Mouse (Mus musculus) heart, embryonic 12.5 days (tissue): ENCODE results near the gene Fam3c. TPM values are rescaled to one million over a fixed set of nuclear protein-coding genes. Genes with fewer than 3 reads are reported as not detected.

Source experiments
- ATAC-seq: fragments of 200-750 bp; cut with Nextera tagmentation; 2 replicates; pipeline ENCODE4 v1.8.0; 2017; ENCODE audit warnings: moderate TSS enrichment, moderate library complexity; ENCODE audit not compliant: insufficient number of reproducible peaks, low FRiP score
- H3K27ac ChIP-seq: fragments of 300-500 bp; sonication (generic); 2 replicates; pipeline ENCODE4 v1.5.1; 2016; ENCODE audit warnings: mild to moderate bottlenecking, moderate library complexity; ENCODE audit not compliant: poor library complexity, severe bottlenecking
- H3K27me3 ChIP-seq: fragments of 300-500 bp; sonication (generic); replicated peaks from 2 replicates; pipeline ENCODE4 v1.6.1; 2016; ENCODE audit warnings: mild to moderate bottlenecking, moderate library complexity
- H3K36me3 ChIP-seq: fragments of 300-500 bp; sonication (generic); 2 replicates; pipeline ENCODE4 v1.6.1; 2016; ENCODE audit warnings: mild to moderate bottlenecking, moderate library complexity
- H3K4me1 ChIP-seq: fragments of 300-500 bp; sonication (generic); replicated peaks from 2 replicates; pipeline ENCODE4 v1.6.1; 2016; ENCODE audit warnings: mild to moderate bottlenecking
- H3K4me2 ChIP-seq: fragments of 300-500 bp; sonication (generic); 2 replicates; pipeline ENCODE4 v1.6.1; 2016; ENCODE audit warnings: mild to moderate bottlenecking, moderate library complexity
- H3K4me3 ChIP-seq: fragments of 300-500 bp; sonication (generic); 2 replicates; pipeline ENCODE4 v1.5.1; 2016; ENCODE audit warnings: mild to moderate bottlenecking
- H3K9ac ChIP-seq: fragments of 300-500 bp; sonication (generic); 2 replicates; pipeline ENCODE4 v1.6.1; 2016; ENCODE audit warnings: mild to moderate bottlenecking, moderate library complexity
- H3K9me3 ChIP-seq: fragments of 300-500 bp; sonication (generic); replicated peaks from 2 replicates; pipeline ENCODE4 v1.6.1; 2016; ENCODE audit warnings: mild to moderate bottlenecking, moderate library complexity
- WGBS: fragments of 180-500 bp; shearing (Covaris S2); methylation state at CpG from one replicate; pipeline ENCODE4 v1.1.7; 2016; 5-methylcytosine and 5-hydroxymethylcytosine counted together
- polyA plus RNA-seq: library from polyadenylated mRNA; unstranded; fragments of >200 nt; fragmentation: Nextera tagmentation; extraction: Ambion mirVana; gene quantifications from 2 replicates; pipeline ENCODE4 v1.2.1, GENCODE M21; 2016

Fam3c gene
- polyA plus RNA-seq, 1 experiment from 2014 or later: 56.2 TPM

DNA sequence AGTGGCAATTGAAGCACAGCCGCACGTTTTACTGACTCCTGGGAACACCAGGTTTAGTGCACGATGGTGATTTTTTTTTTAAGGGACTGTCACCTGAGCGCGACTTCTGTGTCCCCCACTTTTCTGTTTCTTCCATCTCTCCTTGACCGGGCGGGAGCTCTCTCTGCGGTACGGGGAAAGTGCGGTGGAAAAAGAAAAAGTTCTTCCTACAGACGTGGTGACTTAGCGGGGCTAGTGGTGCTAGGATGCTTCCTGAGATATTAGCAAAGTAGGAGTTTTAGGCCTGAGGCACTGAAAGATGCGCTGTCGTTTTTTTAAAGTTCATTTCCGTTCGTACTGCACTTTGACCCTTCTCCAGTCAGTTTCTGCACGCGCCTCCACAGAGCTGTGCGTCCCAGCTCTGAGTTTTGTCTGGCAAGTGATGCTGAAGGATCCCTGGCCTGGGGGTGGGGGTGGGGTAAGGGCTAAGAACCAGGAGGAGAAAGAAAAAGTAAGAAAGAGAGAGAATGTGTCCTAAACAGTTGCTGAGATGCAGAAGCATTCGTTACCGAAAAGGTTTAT is 66.5 kb downstream of the Fam3c start:
- Histone ChIP-seq H3K9ac (peak overlapping the region; percentile 61; the same call in 1 of the 2 replicates), H3K4me1 (peaks cover 21% of the 10 kb centered on the region), H3K4me3 (peak overlapping the region; percentile 56), H3K36me3 (no peaks in the 10 kb centered on the region), H3K27ac (no peak overlapping the region), H3K4me2 (peak overlapping the region; percentile 97), H3K27me3 (peaks cover 40% of the 10 kb centered on the region), H3K9me3 (no peaks in the 10 kb centered on the region)
- 4% methylated on average over 21 of the region's 21 CpGs for WGBS
- ATAC-seq: no peak

DNA sequence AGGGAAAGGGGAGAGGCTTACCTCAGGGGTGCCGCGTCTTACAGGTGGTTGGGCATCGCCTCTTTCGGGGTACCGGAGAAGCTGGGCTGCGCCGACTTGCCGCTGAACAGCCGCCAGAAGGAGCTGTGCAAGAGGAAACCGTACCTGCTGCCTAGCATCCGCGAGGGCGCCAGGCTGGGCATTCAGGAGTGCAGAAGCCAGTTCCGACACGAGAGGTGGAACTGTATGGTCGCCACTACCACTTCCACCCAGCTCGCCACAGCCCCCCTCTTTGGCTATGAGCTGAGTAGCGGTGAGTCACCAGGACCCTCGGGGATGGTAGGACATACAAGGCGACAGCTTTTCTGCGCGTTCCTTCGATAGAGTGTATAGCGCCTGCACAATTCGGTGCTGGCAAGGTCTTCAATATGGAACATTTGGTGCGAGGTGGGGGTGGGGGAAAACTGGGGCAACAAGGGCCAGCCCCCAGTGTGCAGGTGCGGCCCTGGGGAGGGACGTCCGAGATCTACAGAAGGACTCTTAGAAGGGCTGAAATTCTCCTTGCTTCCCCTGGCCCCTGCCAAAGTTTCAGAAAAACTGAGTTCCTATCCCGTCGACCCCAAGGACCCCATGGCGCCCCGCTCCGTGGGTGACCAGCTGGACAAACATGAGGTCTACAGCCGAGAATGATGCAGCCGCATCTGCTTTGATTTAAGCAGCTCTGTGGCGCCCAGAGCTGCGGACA is 67.1 kb downstream of the Fam3c start:
- H3K27me3 ChIP-seq: peaks cover 40% of the 10 kb centered on the region
- H3K4me2 ChIP-seq: peak overlapping the region; percentile 97
- H3K27ac ChIP-seq: no peak overlapping the region
- no peaks in the 10 kb centered on the region for H3K36me3 ChIP-seq
- 0 out of 2 replicates have a peak, but pooled peaks have one; percentile 22 for ATAC-seq
- 1% methylated on average over 38 of the region's 38 CpGs for WGBS
- peaks cover 21% of the 10 kb centered on the region for H3K4me1 ChIP-seq
- peak overlapping the region; percentile 61 for H3K9ac ChIP-seq
- peak overlapping the region; percentile 56 for H3K4me3 ChIP-seq
- H3K9me3 ChIP-seq: no peaks in the 10 kb centered on the region

DNA sequence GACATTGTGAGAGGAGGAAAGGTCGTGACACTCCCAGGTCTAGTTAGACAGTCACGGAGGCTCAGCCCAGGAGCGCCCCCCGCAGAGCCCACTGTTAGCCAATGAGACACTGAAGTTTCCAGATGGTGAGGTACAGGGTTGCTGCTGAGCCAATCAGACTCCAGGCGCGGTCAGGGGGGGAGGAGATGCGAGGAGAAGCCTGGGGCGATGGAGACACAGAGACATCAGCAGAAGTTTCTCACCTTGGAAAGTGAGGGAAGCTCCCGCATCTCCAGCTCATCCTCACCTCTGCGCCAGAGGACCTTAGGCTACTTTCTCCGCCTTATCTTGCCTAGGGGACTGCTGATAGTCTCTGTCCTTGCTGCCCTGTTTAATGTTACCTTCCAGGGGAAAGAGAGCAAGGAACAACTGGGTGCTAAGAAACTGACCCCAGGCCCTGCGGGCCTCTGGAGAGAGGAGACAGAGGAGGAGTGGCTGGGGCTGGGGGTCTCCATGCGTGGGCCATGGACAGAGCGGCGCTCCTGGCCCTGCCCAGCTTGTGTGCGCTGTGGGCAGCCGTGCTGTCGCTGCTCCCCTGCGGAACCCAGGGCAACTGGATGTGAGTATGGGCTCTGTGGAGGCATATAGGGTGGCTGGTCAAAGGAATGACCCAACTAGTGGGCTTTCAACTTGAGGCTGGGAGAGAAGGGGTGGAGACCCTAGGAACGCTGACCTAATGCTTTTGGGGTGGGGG is 67.9 kb downstream of the Fam3c start, which contains the start of gene Wnt16:
Gene Wnt16, plus strand, starts transcription at position 224 of the 733 bp plus-strand sequence.
- Histone ChIP-seq H3K27me3 (peaks cover 40% of the 10 kb centered on the region), H3K9me3 (no peaks in the 10 kb centered on the region), H3K4me2 (peak within 1 kb of the TSS; percentile 97), H3K4me3 (peak within 1 kb of the TSS; percentile 56), H3K36me3 (no peaks in the 10 kb centered on the region), H3K9ac (peak within 1 kb of the TSS; percentile 61), H3K4me1 (peaks cover 21% of the 10 kb centered on the region), H3K27ac (no peak within 1 kb of the TSS)
- peak; percentile 64 for ATAC-seq
- 2% methylated on average over 20 of the region's 20 CpGs for WGBS

DNA sequence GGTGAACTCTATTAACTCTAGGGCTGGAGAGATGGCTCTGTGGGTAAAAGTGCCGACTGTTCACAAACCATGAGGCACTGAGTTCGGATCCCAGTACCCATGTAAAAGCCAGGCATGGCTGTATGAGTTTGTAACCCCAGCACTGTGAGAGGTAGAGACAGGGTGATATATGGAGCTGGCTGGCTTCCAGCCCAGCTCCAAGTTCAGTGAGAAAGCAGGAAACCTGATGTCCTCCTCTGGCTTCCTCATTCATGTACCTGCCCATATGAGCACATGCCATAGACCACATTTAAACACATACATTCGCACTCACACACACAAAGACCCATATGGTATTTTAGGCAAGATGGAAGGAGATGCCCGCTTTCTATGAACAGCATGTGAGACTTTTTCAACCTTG is 73.6 kb downstream of the Fam3c start:
- Histone ChIP-seq H3K9me3 (no peaks in the 10 kb centered on the region), H3K36me3 (no peaks in the 10 kb centered on the region), H3K4me1 (no peaks in the 10 kb centered on the region), H3K27ac (no peak overlapping the region), H3K4me2 (no peak overlapping the region), H3K9ac (no peak overlapping the region), H3K4me3 (no peak overlapping the region), H3K27me3 (peaks cover 10% of the 10 kb centered on the region)
- 86% methylated on average over 4 of the region's 4 CpGs for WGBS
- ATAC-seq: no peak

DNA sequence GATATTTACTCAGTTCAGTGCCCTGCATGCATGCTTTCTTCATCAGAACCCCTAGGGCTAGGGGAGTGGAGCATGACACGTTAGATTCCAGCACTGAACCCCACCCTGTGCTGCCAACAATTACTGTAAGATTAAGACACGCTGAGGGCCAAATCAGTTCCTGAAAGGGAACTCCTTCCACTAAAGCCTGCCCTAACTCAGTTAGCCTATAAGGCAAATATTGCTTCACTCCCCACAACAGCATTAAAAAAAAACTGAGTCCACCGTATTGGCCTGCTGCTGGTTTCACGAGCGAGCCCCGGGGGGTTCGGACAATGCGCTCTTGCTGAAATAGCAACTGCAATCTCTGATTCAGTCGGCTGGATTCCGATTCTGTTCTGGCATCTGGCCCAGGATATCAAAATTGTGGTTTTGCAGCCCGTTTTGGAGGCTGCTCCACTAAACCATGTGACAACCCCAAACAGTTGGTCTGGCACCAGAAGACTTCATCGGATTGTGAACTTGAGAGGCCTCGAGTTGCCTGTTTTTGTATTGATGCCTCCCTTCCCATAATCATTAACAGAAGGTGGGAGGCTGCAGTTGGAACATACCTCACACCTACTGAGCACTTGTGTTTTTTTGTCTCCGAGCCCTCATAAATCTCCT is 75.7 kb downstream of the Fam3c start:
- WGBS: 56% methylated on average over 14 of the region's 14 CpGs
- Histone ChIP-seq H3K9ac (no peak overlapping the region), H3K27ac (no peak overlapping the region), H3K4me3 (no peak overlapping the region), H3K4me1 (no peaks in the 10 kb centered on the region), H3K9me3 (no peaks in the 10 kb centered on the region), H3K36me3 (no peaks in the 10 kb centered on the region), H3K4me2 (peak overlapping the region; percentile 24; the same call in 1 of the 2 replicates), H3K27me3 (no peaks in the 10 kb centered on the region)
- no peak for ATAC-seq

DNA sequence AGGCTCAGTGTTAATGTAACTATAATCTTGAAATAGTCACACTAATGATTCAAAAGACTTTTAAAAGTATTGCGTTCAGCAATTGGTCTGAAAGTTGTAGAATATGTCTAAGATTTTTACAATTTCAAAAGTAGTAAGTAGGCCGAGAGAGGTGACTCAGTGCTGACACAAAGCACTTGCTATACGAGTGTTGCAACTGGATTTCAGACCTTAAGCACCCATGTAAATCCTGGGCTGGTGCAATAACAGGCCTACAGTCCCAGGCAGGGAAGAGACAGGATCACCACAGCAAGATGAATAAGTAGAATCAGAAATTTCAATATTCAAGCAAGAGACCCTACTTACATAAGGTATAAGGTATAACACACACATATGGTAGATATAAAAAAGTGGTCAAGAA is 78.1 kb downstream of the Fam3c start:
- no peaks in the 10 kb centered on the region for H3K36me3 ChIP-seq
- H3K9ac ChIP-seq: no peak overlapping the region
- H3K4me1 ChIP-seq: no peaks in the 10 kb centered on the region
- 78% methylated on average over 3 of the region's 3 CpGs for WGBS
- no peak overlapping the region for H3K4me2 ChIP-seq
- ATAC-seq: no peak
- no peaks in the 10 kb centered on the region for H3K27me3 ChIP-seq
- no peaks in the 10 kb centered on the region for H3K9me3 ChIP-seq
- H3K4me3 ChIP-seq: no peak overlapping the region
- no peak overlapping the region for H3K27ac ChIP-seq

GRCm38 (mm10) chr6:22269840-22270521 is 86.1 kb downstream of the Fam3c start:
- Histone ChIP-seq H3K27me3 (no peaks in the 10 kb centered on the region), H3K9ac (no peak overlapping the region), H3K4me1 (peaks cover 6% of the 10 kb centered on the region; the same call in 1 of the 2 replicates), H3K36me3 (no peaks in the 10 kb centered on the region), H3K4me2 (no peak overlapping the region), H3K27ac (no peak overlapping the region), H3K4me3 (no peak overlapping the region), H3K9me3 (no peaks in the 10 kb centered on the region)
- ATAC-seq: no peak
- 61% methylated on average over 8 of the region's 8 CpGs for WGBS

DNA sequence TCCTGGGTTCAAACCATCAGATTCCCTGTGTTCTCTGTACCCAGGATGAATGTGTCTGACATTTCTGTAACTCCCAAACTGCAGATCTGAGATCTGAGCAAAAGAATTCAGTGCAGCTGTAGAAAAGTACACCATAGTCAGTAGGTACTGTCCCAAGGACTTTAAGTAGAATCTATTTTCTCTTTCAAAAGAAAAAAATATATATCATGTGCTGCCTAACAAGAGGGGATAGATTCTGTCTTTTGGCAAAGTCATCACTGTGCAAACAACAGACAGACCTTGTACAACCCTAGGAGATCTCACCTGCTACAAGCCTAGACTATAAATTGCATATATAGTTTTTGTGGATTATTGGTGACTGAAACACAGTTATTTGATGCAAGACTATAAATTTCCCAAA is 87.4 kb downstream of the Fam3c start:
- H3K36me3 ChIP-seq: no peaks in the 10 kb centered on the region
- no peak for ATAC-seq
- H3K27me3 ChIP-seq: no peaks in the 10 kb centered on the region
- peaks cover 6% of the 10 kb centered on the region; the same call in 1 of the 2 replicates for H3K4me1 ChIP-seq
- H3K9me3 ChIP-seq: no peaks in the 10 kb centered on the region
- no peak overlapping the region for H3K4me2 ChIP-seq
- no peak overlapping the region for H3K4me3 ChIP-seq
- no peak overlapping the region for H3K9ac ChIP-seq
- H3K27ac ChIP-seq: no peak overlapping the region

- H3K27me3 ChIP-seq: no peaks in the 10 kb centered on the region
- no peak overlapping the region for H3K27ac ChIP-seq
- H3K4me3 ChIP-seq: no peak overlapping the region
- no peak overlapping the region for H3K9ac ChIP-seq
- 73% methylated on average over 5 of the region's 5 CpGs for WGBS
- H3K4me2 ChIP-seq: no peak overlapping the region
- no peak for ATAC-seq
- H3K4me1 ChIP-seq: peaks cover 6% of the 10 kb centered on the region; the same call in 1 of the 2 replicates
- H3K9me3 ChIP-seq: no peaks in the 10 kb centered on the region
- H3K36me3 ChIP-seq: no peaks in the 10 kb centered on the region
Observed at GRCm38 (mm10) chr6:22267807-22268667, 88.0 kb downstream of the Fam3c start.

GRCm38 (mm10) chr6:22266018-22266417 is 90.0 kb downstream of the Fam3c start:
- ATAC-seq: no peak
- Histone ChIP-seq H3K9ac (no peak overlapping the region), H3K36me3 (no peaks in the 10 kb centered on the region), H3K27me3 (no peaks in the 10 kb centered on the region), H3K4me3 (no peak overlapping the region), H3K4me1 (peaks cover 11% of the 10 kb centered on the region), H3K9me3 (no peaks in the 10 kb centered on the region), H3K4me2 (no peak overlapping the region), H3K27ac (no peak overlapping the region)
- 75% methylated on average over 4 of the region's 4 CpGs for WGBS
